Mouse (Mus musculus) CH12.LX (cell line): Measurements from ENCODE around the gene Stat6. TPM values are rescaled to one million over a fixed set of nuclear protein-coding genes. Genes with fewer than 3 reads are reported as not detected.

Experiments used
- DNase-seq: peaks from one replicate; pipeline ENCODE4 v3.0.0-alpha.2; 2013; ENCODE audit errors: extremely low read depth
- H3K27ac ChIP-seq: 2 replicates; pipeline ENCODE4 v1.5.1; 2012; ENCODE audit warnings: low read depth, mild to moderate bottlenecking, control low read depth, moderate library complexity; ENCODE audit not compliant: insufficient read depth
- H3K27me3 ChIP-seq: replicated peaks from 2 replicates; pipeline ENCODE3; 2012; ENCODE audit warnings: inconsistent platforms
- H3K36me3 ChIP-seq, 2 experiments: replicated peaks in 1 of 2; 2 replicates each; pipeline versions ENCODE3 to v1.6.1; 2012; ENCODE audit warnings: inconsistent platforms in 1 of 2, low read length in 1 of 2, mild to moderate bottlenecking in 1 of 2, mixed read lengths in 1 of 2, moderate library complexity in 1 of 2; ENCODE audit not compliant: control insufficient read depth in 1 of 2, insufficient read depth in 1 of 2
- H3K4me1 ChIP-seq, 2 experiments: 2 replicates each; pipeline ENCODE4 v1.6.1; 2012; ENCODE audit warnings: inconsistent platforms in 1 of 2, moderate library complexity in 1 of 2; ENCODE audit not compliant: insufficient read depth in 2 of 2, control insufficient read depth in 1 of 2
- H3K4me2 ChIP-seq: 2 replicates; pipeline ENCODE4 v1.6.1; 2012; ENCODE audit warnings: low read depth, mild to moderate bottlenecking, control low read depth; ENCODE audit not compliant: poor library complexity, insufficient read depth, severe bottlenecking
- H3K4me3 ChIP-seq, 3 experiments: fragments of 150-350 bp in 1 of 3; sonication (generic) in 1 of 3; replicated peaks in 1 of 3; 2 replicates each; pipeline versions ENCODE3 to v1.5.1; 2011 to 2012; ENCODE audit warnings: low read depth in 2 of 3, low read length in 2 of 3, mild to moderate bottlenecking in 2 of 3, moderate library complexity in 2 of 3, control low read depth in 1 of 3, improper control_type of control experiment in 1 of 3, inconsistent platforms in 1 of 3, mixed read lengths in 1 of 3; ENCODE audit not compliant: poor library complexity in 1 of 3
- H3K79me2 ChIP-seq: replicated peaks from 2 replicates; pipeline ENCODE4 v1.6.1; 2012; ENCODE audit warnings: mild to moderate bottlenecking, moderate library complexity; ENCODE audit not compliant: control insufficient read depth, poor library complexity, insufficient read depth, severe bottlenecking; ENCODE audit errors: extremely low read depth
- H3K9ac ChIP-seq: 2 replicates; pipeline ENCODE4 v1.6.1; 2012; ENCODE audit warnings: low read depth, mild to moderate bottlenecking, control low read depth, moderate library complexity; ENCODE audit not compliant: insufficient read depth
- H3K9me3 ChIP-seq: replicated peaks from 2 replicates; pipeline ENCODE3; 2012; ENCODE audit warnings: low read length, inconsistent platforms, mixed read lengths
- BHLHE40 ChIP-seq: IDR thresholded peaks from 2 replicates; pipeline ENCODE4 v1.6.1; 2011; ENCODE audit warnings: mild to moderate bottlenecking, low read depth, low read length, improper control_type of control experiment
- CHD2 ChIP-seq: IDR thresholded peaks from 2 replicates; pipeline ENCODE4 v1.6.1; 2011; ENCODE audit warnings: low read length, improper control_type of control experiment
- E2F4 ChIP-seq: IDR thresholded peaks from 2 replicates; pipeline ENCODE4 v1.6.1; 2011; ENCODE audit warnings: low read depth, low read length, improper control_type of control experiment; ENCODE audit not compliant: insufficient replicate concordance
- ELF1 ChIP-seq: IDR thresholded peaks from 2 replicates; pipeline ENCODE4 v1.6.1; 2014; ENCODE audit warnings: low read depth, mild to moderate bottlenecking, inconsistent platforms, low read length, improper control_type of control experiment
- JUN ChIP-seq: IDR thresholded peaks from 2 replicates; pipeline ENCODE4 v1.6.1; 2011; ENCODE audit warnings: low read depth, mild to moderate bottlenecking, low read length, improper control_type of control experiment, moderate library complexity; ENCODE audit not compliant: insufficient read depth
- JUND ChIP-seq: conservative IDR thresholded peaks from 2 replicates; pipeline ENCODE4 v1.6.1; 2011; ENCODE audit warnings: low read depth, low read length, improper control_type of control experiment
- KAT2A ChIP-seq: IDR thresholded peaks from 2 replicates; pipeline ENCODE4 v1.6.1; 2012; ENCODE audit warnings: low read length, improper control_type of control experiment, inconsistent platforms; ENCODE audit not compliant: insufficient replicate concordance
- MAZ ChIP-seq: IDR thresholded peaks from 2 replicates; pipeline ENCODE4 v1.6.1; 2012; ENCODE audit warnings: low read depth, mild to moderate bottlenecking, inconsistent platforms, low read length, improper control_type of control experiment, moderate library complexity
- MEF2A ChIP-seq: IDR thresholded peaks from 2 replicates; pipeline ENCODE4 v1.6.1; 2014; ENCODE audit warnings: low read depth, mild to moderate bottlenecking, inconsistent platforms, low read length, improper control_type of control experiment, borderline replicate concordance
- PAX5 ChIP-seq: IDR thresholded peaks from 2 replicates; pipeline ENCODE4 v1.6.1; 2012; ENCODE audit warnings: low read length, inconsistent platforms, mixed read lengths
- POLR2A ChIP-seq: IDR thresholded peaks from 2 replicates; pipeline ENCODE4 v1.6.1; 2011; ENCODE audit warnings: low read depth, mild to moderate bottlenecking, improper control_type of control experiment, low read length
- RAD21 ChIP-seq: IDR thresholded peaks from 2 replicates; pipeline ENCODE4 v1.6.1; 2011; ENCODE audit warnings: low read depth, mild to moderate bottlenecking, low read length, improper control_type of control experiment, moderate library complexity
- SIN3A ChIP-seq: IDR thresholded peaks from 2 replicates; pipeline ENCODE4 v1.6.1; 2012; ENCODE audit warnings: low read length, improper control_type of control experiment, inconsistent platforms
- TBP ChIP-seq: conservative IDR thresholded peaks from 2 replicates; pipeline ENCODE4 v1.6.1; 2011; ENCODE audit warnings: low read depth, low read length, improper control_type of control experiment
- UBTF ChIP-seq: IDR thresholded peaks from 2 replicates; pipeline ENCODE4 v1.6.1; 2012; ENCODE audit warnings: low read depth, mild to moderate bottlenecking, inconsistent platforms, low read length, improper control_type of control experiment, moderate library complexity
- USF2 ChIP-seq: conservative IDR thresholded peaks from 2 replicates; pipeline ENCODE4 v1.6.1; 2011; ENCODE audit warnings: low read depth, low read length, improper control_type of control experiment
- ZC3H11A ChIP-seq: IDR thresholded peaks from 2 replicates; pipeline ENCODE4 v1.6.1; 2012; ENCODE audit warnings: low read depth, mild to moderate bottlenecking, inconsistent platforms, low read length, improper control_type of control experiment
- dilution Hi-C: fragments of 300-500 bp; cut with MboI; formaldehyde crosslinking; loops from 2 replicates; pipeline ENCODE4 v1.14.3; 2020; ENCODE audit warnings: low sequenced_read_pairs; ENCODE audit not compliant: extremely low pct_unique_long_range_greater_than_20kb, extremely low pct_ligation_motif_present
- in situ Hi-C: fragments of 300-500 bp; cut with MboI; formaldehyde crosslinking; loops from 3 replicates; pipeline ENCODE4 v1.14.3; 2019; ENCODE audit warnings: low sequenced_read_pairs, low pct_ligation_motif_present, low pct_unique_long_range_greater_than_20kb, mixed read lengths
- polyA plus RNA-seq: library from polyadenylated mRNA; unstranded; fragments of >175 nt; gene quantifications from 2 replicates; pipeline ENCODE4 v1.2.1, GENCODE M21; 2012; ENCODE audit warnings: low read depth; ENCODE audit not compliant: insufficient read length
- total RNA-seq, 2 experiments: library from RNA; depleted of rRNA; stranded (reverse); fragments of 300-350 nt in 1 of 2; fragments of >200 nt in 1 of 2; gene quantifications; 2 replicates each; pipeline ENCODE4 v1.2.3; 2012 to 2014

Stat6 gene
- total and polyA plus RNA-seq, 3 experiments = 71.5 to 76.6 (median 72.1) TPM

DNA sequence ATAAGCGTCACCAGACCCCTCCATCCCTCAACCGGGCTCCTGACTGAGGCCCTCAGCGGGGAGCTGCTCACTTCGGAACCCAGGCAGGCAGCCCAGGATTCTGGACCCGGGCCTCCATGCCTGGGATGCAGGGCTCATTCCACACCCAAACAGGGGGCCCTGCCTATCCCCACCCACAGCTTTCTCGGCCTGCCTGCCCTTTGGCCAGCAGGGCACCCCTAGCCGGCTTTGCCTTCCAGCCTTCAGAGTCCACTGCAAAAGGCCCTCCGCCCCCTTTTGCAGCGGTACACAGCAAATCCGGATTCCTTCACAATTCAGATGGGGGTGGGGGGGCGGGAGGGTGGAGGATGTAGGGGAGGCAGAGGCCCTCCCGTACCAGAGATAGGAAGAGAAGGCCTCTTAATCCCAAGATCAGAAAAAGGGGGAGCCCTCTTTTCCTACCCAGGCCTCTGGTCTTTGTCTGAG, 22.8 kb upstream of the Stat6 start:
- H3K4me1 ChIP-seq = peaks cover 0 to 41% of the 10 kb centered on the region in 2 experiments; a peak in 2 of 4 replicates
- H3K27ac ChIP-seq = no peak overlapping the region
- TF ChIP-seq ZC3H11A = no peak
- H3K4me2 ChIP-seq = peak overlapping the region; percentile 30
- H3K9ac ChIP-seq = 0 out of 2 replicates have a peak overlapping the region, but pooled peaks have one; percentile 33
- peaks cover 22% of the 10 kb centered on the region for H3K27me3 ChIP-seq
- in situ Hi-C loops = no loop called here
- H3K36me3 ChIP-seq = no peaks in the 10 kb centered on the region
- H3K4me3 ChIP-seq = peak overlapping the region in 2 of 3 experiments; percentile 43 to 54
- H3K79me2 ChIP-seq = no peaks in the 10 kb centered on the region
- peaks cover 2% of the 10 kb centered on the region for H3K9me3 ChIP-seq
- DNase-seq = no peak
- dilution Hi-C loops = no loop called here

DNA sequence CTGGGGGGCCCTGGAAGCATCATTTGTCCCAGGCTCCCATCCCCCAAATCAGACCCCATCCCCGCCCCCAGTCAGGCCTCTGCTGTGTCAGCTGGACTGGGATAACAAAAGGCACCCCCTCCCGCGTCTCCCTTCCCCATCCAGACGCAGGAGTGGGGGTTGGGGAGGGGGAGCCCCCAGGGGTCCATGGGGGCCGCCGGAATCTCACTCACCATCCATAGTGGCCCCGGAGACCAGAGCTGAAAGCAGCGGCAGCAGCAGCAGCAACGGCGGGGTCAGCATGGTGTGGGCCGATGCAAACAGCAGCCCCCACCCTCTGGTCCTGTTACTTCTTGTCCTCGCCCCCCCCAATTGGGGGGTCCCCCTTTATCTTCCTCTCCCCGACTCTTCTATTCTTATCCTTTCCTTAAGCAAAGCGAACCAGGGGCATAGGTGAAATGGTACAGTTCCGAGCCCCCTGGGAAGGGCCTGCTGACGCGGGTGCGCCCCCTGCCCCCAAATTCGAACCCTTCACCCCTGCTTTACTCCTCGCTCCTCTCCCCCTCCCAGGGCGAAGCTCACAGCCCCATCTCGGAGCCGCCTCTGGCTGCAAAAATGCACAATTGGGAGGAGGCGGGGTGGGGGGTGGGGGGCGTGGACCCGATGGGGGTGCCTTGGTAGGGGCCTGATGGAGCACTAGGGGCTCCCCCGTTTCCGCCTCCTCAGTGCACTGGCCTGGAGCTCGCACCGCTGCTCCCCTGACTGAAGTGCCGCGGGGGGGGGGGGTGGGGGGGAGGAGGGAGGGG, 22.2 kb upstream of the Stat6 start, which contains the start of gene Lrp1:
TSS of gene Lrp1 (minus strand) at position 743 of the 785 bp plus-strand sequence.
- Histone ChIP-seq H3K36me3 (no peaks in the 10 kb centered on the region), H3K27ac (peak within 1 kb of the TSS; percentile 39; the same call in 1 of the 2 replicates), H3K27me3 (peaks cover 22% of the 10 kb centered on the region), H3K79me2 (no peaks in the 10 kb centered on the region), H3K4me1 (peaks cover 0 to 38% of the 10 kb centered on the region in 2 experiments; a peak in 2 of 4 replicates), H3K4me2 (peak within 1 kb of the TSS; percentile 60), H3K9me3 (peaks cover 2% of the 10 kb centered on the region), H3K9ac (peak within 1 kb of the TSS; percentile 58), H3K4me3 (peak within 1 kb of the TSS; percentile 65 to 75 (median 69))
- no peak for DNase-seq
- dilution Hi-C loops (no loop called here), in situ Hi-C loops (no loop called here)
- TF ChIP-seq PAX5 (no peak), ZC3H11A (no peak), JUN (no peak), BHLHE40 (no peak), ELF1 (no peak), USF2 (no peak), UBTF (no peak), RAD21 (no peak), SIN3A (no peak), POLR2A (no peak), CHD2 (no peak), E2F4 (no peak), TBP (no peak), KAT2A (no peak), MAZ (no peak), MEF2A (no peak), JUND (no peak)
